Mouse (Mus musculus): Measurements from ENCODE around the gene Rbfox1. TPM values are rescaled to one million over a fixed set of nuclear protein-coding genes. Genes with fewer than 3 reads are reported as not detected.

Rbfox1 gene
- polyA plus RNA-seq, 1 experiment from 2014 or later = 3.3 TPM

DNA sequence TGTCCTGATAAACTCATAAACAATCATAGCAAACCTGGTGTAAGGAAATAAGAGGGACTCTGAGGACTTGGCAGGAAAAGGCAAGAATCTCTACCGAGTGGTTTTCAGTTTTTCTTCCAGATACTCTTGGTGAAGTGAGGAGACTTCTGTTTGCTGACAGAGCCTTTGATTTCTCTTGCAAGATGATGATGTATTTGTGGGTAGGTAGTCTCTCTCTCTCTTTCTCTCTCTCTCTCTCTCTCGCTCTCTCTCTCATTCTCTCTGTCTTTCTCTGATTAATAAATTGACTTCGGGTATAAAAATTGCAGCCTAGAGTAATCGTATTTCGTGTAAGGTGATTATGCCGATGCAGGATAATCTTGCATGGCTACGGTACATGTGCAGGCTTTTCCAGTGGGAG is 955.3 kb downstream of the Rbfox1 start:
- no peak overlapping the region; the same call in 1 of the 2 replicates for H3K4me3 ChIP-seq (replicated peaks; ENCODE audit: low read depth, low read length)
- 0 out of 2 replicates have a peak, but pooled peaks cover 3% of the 10 kb centered on the region for H3K4me1 ChIP-seq (replicated peaks; ENCODE audit: insufficient read depth, low read length)
- no peaks in the 10 kb centered on the region for H3K27me3 ChIP-seq (ENCODE audit: insufficient read depth, low read length)
- H3K4me2 ChIP-seq (ENCODE audit: low read length) = peak overlapping the region; percentile 4; the same call in 1 of the 2 replicates
- WGBS = 51% methylated on average over 7 of the region's 7 CpGs
- TF ChIP-seq CTCF (IDR thresholded peaks at IDR 0.05; ENCODE audit: low read depth) = no peak
- no peak overlapping the region for H3K27ac ChIP-seq
- no peak overlapping the region for H3K9ac ChIP-seq (ENCODE audit: low read depth, low read length)
- ATAC-seq (replicated peaks; ENCODE audit: low FRiP score, low read depth) (no peak), DNase-seq (ENCODE audit: low spot score) (no peak)
- H3K36me3 ChIP-seq (ENCODE audit: insufficient read depth, low read length) = no peaks in the 10 kb centered on the region
- no peaks in the 10 kb centered on the region for H3K9me3 ChIP-seq (replicated peaks; ENCODE audit: low read length)

DNA sequence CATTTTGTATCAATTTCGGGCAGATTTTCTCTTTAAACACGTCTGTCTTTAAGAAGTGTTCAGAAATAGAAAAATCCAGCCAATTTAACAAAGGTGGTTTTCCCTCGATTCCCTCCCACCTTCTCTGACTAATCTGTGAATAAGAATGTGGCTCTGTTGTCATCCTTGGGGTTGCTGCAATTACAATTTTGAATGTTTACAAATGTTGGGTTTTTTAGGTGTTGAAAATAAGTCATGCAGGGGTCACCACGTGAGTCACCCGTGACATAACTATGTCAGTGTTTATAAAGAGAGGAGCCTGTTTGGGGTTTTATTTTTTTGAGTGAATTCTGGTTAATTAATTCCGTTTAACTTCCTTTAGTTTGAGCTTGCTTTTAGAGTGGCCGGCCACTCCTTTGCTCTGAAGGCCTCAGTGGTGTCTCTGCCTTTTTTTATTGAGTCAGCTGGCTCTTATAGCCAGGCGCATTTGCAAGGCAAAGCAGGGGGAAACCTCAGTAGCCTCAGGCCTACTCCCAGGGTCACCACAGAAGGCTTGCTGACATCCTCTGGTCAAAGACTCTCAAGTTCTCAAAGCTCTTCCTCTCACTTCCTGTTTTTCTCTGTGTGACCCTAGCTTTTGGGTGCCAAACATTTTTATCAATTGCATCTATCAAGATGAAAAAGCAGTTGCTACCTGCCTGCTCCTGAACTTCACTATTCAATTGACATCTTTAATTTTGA is 957.1 kb downstream of the Rbfox1 start:
- Histone ChIP-seq H3K9me3 (replicated peaks; ENCODE audit: low read length) (no peaks in the 10 kb centered on the region), H3K27me3 (ENCODE audit: insufficient read depth, low read length) (no peaks in the 10 kb centered on the region), H3K9ac (ENCODE audit: low read depth, low read length) (no peak overlapping the region), H3K36me3 (ENCODE audit: insufficient read depth, low read length) (no peaks in the 10 kb centered on the region), H3K4me1 (replicated peaks; ENCODE audit: insufficient read depth, low read length) (0 out of 2 replicates have a peak, but pooled peaks cover 3% of the 10 kb centered on the region), H3K27ac (no peak overlapping the region), H3K4me3 (replicated peaks; ENCODE audit: low read depth, low read length) (no peak overlapping the region), H3K4me2 (ENCODE audit: low read length) (0 out of 2 replicates have a peak overlapping the region, but pooled peaks have one; percentile 2)
- no peak for TF ChIP-seq CTCF (IDR thresholded peaks at IDR 0.05; ENCODE audit: low read depth)
- 40% methylated on average over 8 of the region's 8 CpGs for WGBS
- ATAC-seq (replicated peaks; ENCODE audit: low FRiP score, low read depth) (no peak), DNase-seq (ENCODE audit: low spot score) (no peak)

DNA sequence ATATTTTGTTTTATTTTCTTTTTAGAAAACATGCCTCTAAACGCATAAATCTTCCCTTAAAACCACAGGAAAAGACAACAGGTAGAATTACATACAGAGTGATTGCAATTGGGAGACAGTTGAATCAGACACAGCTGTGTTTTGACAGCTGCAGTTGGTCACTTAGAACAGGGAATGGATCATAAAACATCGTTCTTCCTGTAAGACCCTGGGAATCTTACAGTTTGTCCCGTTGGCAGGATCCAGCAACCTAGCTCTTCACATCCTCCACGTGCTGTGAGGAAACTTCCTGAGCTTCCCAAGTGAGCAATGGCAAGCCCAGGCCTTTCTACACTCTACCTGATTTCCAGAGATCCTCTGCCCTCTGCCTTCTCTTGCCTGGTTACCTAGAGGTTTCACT is 959.5 kb downstream of the Rbfox1 start:
- Histone ChIP-seq H3K4me3 (replicated peaks; ENCODE audit: low read depth, low read length) (no peak overlapping the region), H3K9ac (ENCODE audit: low read depth, low read length) (no peak overlapping the region), H3K9me3 (replicated peaks; ENCODE audit: low read length) (no peaks in the 10 kb centered on the region), H3K4me2 (ENCODE audit: low read length) (no peak overlapping the region), H3K4me1 (replicated peaks; ENCODE audit: insufficient read depth, low read length) (0 out of 2 replicates have a peak, but pooled peaks cover 3% of the 10 kb centered on the region), H3K36me3 (ENCODE audit: insufficient read depth, low read length) (no peaks in the 10 kb centered on the region), H3K27ac (no peak overlapping the region), H3K27me3 (ENCODE audit: insufficient read depth, low read length) (no peaks in the 10 kb centered on the region)
- WGBS = 12% methylated on average over 4 of the region's 4 CpGs
- TF ChIP-seq CTCF (IDR thresholded peaks at IDR 0.05; ENCODE audit: low read depth) = no peak
- DNase-seq (ENCODE audit: low spot score) = peak; percentile 80
- ATAC-seq (replicated peaks; ENCODE audit: low FRiP score, low read depth) = no peak; the same call in 1 of the 2 replicates

DNA sequence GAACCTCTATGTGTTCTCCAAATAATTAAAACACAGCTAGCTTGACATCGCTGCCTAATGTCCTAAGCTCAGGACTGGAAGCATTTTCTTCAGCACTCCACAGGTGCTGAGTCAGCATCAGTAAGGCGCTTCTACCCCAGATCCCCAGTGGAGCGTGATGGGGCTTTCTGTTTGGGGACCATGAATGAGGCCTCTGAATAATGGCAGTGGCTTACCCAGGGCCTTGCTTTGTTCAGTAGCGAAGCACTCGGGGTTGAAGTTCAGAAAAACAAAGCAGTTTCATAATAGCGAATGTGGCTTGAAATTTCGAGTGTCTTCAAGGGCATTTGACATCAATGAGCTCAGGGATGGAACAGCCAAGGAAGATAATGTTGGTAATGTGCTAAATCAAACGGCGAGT is 966.2 kb downstream of the Rbfox1 start:
- no peak for ATAC-seq (replicated peaks; ENCODE audit: low FRiP score, low read depth)
- Histone ChIP-seq H3K9ac (ENCODE audit: low read depth, low read length) (no peak overlapping the region), H3K36me3 (ENCODE audit: insufficient read depth, low read length) (no peaks in the 10 kb centered on the region), H3K27ac (no peak overlapping the region), H3K4me2 (ENCODE audit: low read length) (no peak overlapping the region), H3K4me3 (replicated peaks; ENCODE audit: low read depth, low read length) (no peak overlapping the region), H3K4me1 (replicated peaks; ENCODE audit: insufficient read depth, low read length) (no peaks in the 10 kb centered on the region), H3K9me3 (replicated peaks; ENCODE audit: low read length) (no peaks in the 10 kb centered on the region), H3K27me3 (ENCODE audit: insufficient read depth, low read length) (no peaks in the 10 kb centered on the region)
- DNase-seq (ENCODE audit: low spot score) = no peak
- no peak for TF ChIP-seq CTCF (IDR thresholded peaks at IDR 0.05; ENCODE audit: low read depth)
- whole genome bisulfite sequencing = 69% methylated on average over 9 of the region's 9 CpGs

DNA sequence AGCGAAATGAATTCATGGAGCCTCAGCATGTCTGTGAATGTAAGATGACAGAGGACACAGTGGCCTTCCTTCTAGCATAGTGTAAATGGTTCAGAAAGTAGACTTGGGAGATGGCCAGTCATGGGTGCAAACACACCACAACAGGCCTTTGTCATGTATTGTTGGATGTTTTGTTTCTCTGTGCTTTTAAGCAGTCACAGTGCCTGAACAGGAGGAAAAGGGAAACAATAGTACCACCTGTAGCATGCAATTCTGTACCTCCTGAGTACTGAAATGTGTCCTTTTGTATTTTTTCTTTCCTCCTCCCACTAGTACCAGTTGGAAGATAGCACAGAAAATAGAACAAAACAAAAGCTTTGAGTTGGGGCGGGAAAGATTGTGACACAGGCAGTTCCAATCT is 968.6 kb downstream of the Rbfox1 start:
- no peak overlapping the region for H3K9ac ChIP-seq (ENCODE audit: low read depth, low read length)
- H3K9me3 ChIP-seq (replicated peaks; ENCODE audit: low read length) = no peaks in the 10 kb centered on the region
- H3K27me3 ChIP-seq (ENCODE audit: insufficient read depth, low read length) = no peaks in the 10 kb centered on the region
- no peak for ATAC-seq (replicated peaks; ENCODE audit: low FRiP score, low read depth)
- no peak for DNase-seq (ENCODE audit: low spot score)
- no peak for TF ChIP-seq CTCF (IDR thresholded peaks at IDR 0.05; ENCODE audit: low read depth)
- no peaks in the 10 kb centered on the region for H3K4me1 ChIP-seq (replicated peaks; ENCODE audit: insufficient read depth, low read length)
- no peaks in the 10 kb centered on the region for H3K36me3 ChIP-seq (ENCODE audit: insufficient read depth, low read length)
- H3K4me2 ChIP-seq (ENCODE audit: low read length) = no peak overlapping the region
- H3K27ac ChIP-seq = no peak overlapping the region
- 85% methylated on average over 2 of the region's 2 CpGs for WGBS
- no peak overlapping the region for H3K4me3 ChIP-seq (replicated peaks; ENCODE audit: low read depth, low read length)

DNA sequence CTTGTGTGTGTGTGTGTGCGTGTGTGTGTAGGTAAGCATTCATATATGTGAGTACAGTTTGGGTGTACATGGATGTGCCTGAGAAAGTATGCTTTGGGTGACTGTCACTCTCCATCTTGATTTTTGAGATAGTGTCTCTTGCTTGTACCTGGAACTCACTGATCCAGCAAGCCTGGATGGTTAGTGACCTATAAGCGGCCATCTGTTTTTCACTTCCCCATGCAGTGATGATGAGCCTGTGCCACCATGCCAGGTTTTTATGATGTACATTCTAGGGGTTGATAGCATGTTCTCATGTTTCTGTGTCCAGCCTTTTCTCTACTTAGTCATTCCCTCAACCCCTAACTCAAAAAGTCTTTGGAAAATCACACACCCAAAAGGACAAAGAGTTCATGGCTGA is 976.5 kb downstream of the Rbfox1 start:
- Histone ChIP-seq H3K9ac (ENCODE audit: low read depth, low read length) (no peak overlapping the region), H3K4me3 (replicated peaks; ENCODE audit: low read depth, low read length) (no peak overlapping the region), H3K27ac (no peak overlapping the region), H3K4me1 (replicated peaks; ENCODE audit: insufficient read depth, low read length) (no peaks in the 10 kb centered on the region), H3K9me3 (replicated peaks; ENCODE audit: low read length) (no peaks in the 10 kb centered on the region), H3K36me3 (ENCODE audit: insufficient read depth, low read length) (no peaks in the 10 kb centered on the region), H3K27me3 (ENCODE audit: insufficient read depth, low read length) (no peaks in the 10 kb centered on the region), H3K4me2 (ENCODE audit: low read length) (no peak overlapping the region)
- ATAC-seq (replicated peaks; ENCODE audit: low FRiP score, low read depth) (no peak), DNase-seq (ENCODE audit: low spot score) (no peak)
- 89% methylated on average over 2 of the region's 2 CpGs for WGBS
- no peak for TF ChIP-seq CTCF (IDR thresholded peaks at IDR 0.05; ENCODE audit: low read depth)

All from kidney, postnatal 0 days (tissue).